Mouse (Mus musculus): Measurements from ENCODE around the gene Gm7879.

The Gm7879 gene

GRCm38 (mm10) chr5:43948748-43949275, 35.9 kb downstream of the Gm7879 start:
- no peak for DNase-seq

DNA sequence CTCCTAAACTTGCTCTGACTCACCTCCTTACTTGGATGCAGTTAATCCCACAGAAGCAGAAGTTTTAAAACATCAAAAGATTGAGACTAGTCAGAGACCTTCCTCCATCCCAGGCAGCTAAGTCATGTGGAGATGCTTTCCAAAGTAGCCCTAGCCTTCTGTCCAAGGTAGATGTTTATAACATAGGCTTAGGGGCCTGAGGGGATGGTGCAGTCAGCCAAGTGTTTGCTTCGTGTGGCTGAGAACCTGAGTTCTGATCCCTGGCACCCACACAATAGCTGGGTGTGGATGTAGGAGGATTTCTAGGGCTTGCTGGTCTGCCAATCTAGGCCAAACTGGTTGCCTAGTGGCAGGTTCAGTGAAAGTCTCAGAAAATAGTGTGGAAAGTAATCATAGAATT, 40.3 kb downstream of the Gm7879 start:
- DNase-seq: no peak

- no peak for DNase-seq
Observed at GRCm38 (mm10) chr5:43959884-43960440, 47.0 kb downstream of the Gm7879 start.

- no peak for DNase-seq
Observed at GRCm38 (mm10) chr5:43961056-43961455, 48.1 kb downstream of the Gm7879 start.

All from layer of hippocampus, adult 9-11 months (tissue).